Mouse (Mus musculus) midbrain, embryonic 13.5 days (tissue): Measurements from ENCODE around the gene Hoxa1. TPM values are rescaled to one million over a fixed set of nuclear protein-coding genes. Genes with fewer than 3 reads are reported as not detected.

Source experiments
- ATAC-seq: fragments of 200-750 bp; cut with Nextera tagmentation; 2 replicates; pipeline ENCODE4 v1.8.0; 2017; ENCODE audit warnings: mild to moderate bottlenecking, moderate TSS enrichment, moderate library complexity
- H3K27ac ChIP-seq: fragments of 300-500 bp; sonication (generic); 2 replicates; pipeline ENCODE4 v1.5.1; 2015; ENCODE audit warnings: inconsistent platforms, mild to moderate bottlenecking, moderate library complexity
- H3K27me3 ChIP-seq: fragments of 300-500 bp; sonication (generic); 2 replicates; pipeline ENCODE4 v1.6.1; 2015; ENCODE audit warnings: mild to moderate bottlenecking, inconsistent platforms
- H3K36me3 ChIP-seq: fragments of 300-500 bp; sonication (generic); 2 replicates; pipeline ENCODE4 v1.6.1; 2015; ENCODE audit warnings: mild to moderate bottlenecking, inconsistent platforms
- H3K4me1 ChIP-seq: fragments of 300-500 bp; sonication (generic); replicated peaks from 2 replicates; pipeline ENCODE4 v1.6.1; 2015; ENCODE audit warnings: inconsistent platforms
- H3K4me2 ChIP-seq: fragments of 300-500 bp; sonication (generic); replicated peaks from 2 replicates; pipeline ENCODE4 v1.6.1; 2015; ENCODE audit warnings: moderate library complexity, mild to moderate bottlenecking, inconsistent platforms
- H3K4me3 ChIP-seq: fragments of 300-500 bp; sonication (generic); replicated peaks from 2 replicates; pipeline ENCODE4 v1.5.1; 2015; ENCODE audit warnings: mild to moderate bottlenecking, inconsistent platforms
- H3K9ac ChIP-seq: fragments of 300-500 bp; sonication (generic); replicated peaks from 2 replicates; pipeline ENCODE4 v1.6.1; 2015; ENCODE audit warnings: mild to moderate bottlenecking, inconsistent platforms
- H3K9me3 ChIP-seq: fragments of 300-500 bp; sonication (generic); 2 replicates; pipeline ENCODE4 v1.6.1; 2016; ENCODE audit warnings: mild to moderate bottlenecking, inconsistent platforms
- WGBS: fragments of 180-500 bp; shearing (Covaris S2); methylation state at CpG from one replicate; pipeline ENCODE4 v1.1.7; 2015; 5-methylcytosine and 5-hydroxymethylcytosine counted together
- polyA plus RNA-seq: library from polyadenylated mRNA; unstranded; fragments of >200 nt; fragmentation: Nextera tagmentation; extraction: Ambion mirVana; gene quantifications from 2 replicates; pipeline ENCODE4 v1.2.1, GENCODE M21; 2015

Hoxa1 gene
- polyA plus RNA-seq, 1 experiment from 2014 or later = 0.07 TPM

GRCm38 (mm10) chr6:52167176-52167575 is 9.1 kb upstream of the Hoxa1 start:
- Histone ChIP-seq H3K27me3 (peaks cover 97% of the 10 kb centered on the region), H3K9ac (no peak overlapping the region), H3K4me3 (no peak overlapping the region), H3K27ac (no peak overlapping the region), H3K4me2 (no peak overlapping the region), H3K4me1 (no peaks in the 10 kb centered on the region), H3K9me3 (no peaks in the 10 kb centered on the region), H3K36me3 (no peaks in the 10 kb centered on the region)
- 6% methylated on average over 1 of the region's 1 CpGs for WGBS
- no peak for ATAC-seq

DNA sequence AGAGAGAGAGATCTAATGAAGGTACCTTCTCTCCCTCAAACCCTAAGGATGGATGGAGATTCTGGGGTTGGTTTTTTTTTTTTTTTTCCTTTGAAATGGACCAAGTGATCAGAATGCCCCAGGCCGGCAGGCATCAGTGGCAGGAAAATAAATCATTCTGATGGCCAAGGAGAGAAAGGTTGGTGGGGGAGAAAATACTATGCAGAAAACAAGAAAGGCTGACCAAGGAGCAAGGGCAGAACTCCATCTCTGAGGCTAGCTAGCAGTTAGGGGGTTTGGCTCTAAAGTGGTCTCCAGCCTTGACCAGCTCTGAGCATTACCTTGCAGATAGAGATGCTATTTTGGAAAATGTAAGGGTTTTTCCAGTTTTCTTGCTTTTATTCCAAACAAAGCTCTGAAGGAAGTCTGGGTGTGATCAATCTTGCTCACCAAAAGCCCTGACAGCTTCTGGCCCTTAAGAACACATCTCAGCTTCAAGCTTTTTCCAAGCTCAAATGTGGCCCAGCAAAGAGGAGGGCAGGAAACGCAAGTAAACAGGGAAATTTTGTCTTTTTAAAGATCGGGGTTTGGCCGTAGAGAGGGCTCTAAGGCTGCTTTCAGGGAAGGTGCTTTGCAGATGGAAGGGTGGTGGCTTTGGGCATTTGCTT is 8.4 kb upstream of the Hoxa1 start:
- Histone ChIP-seq H3K9ac (no peak overlapping the region), H3K9me3 (no peaks in the 10 kb centered on the region), H3K4me2 (no peak overlapping the region), H3K27me3 (peaks cover 97% of the 10 kb centered on the region), H3K27ac (no peak overlapping the region), H3K4me3 (no peak overlapping the region), H3K4me1 (no peaks in the 10 kb centered on the region), H3K36me3 (no peaks in the 10 kb centered on the region)
- WGBS = 2% methylated on average over 4 of the region's 4 CpGs
- ATAC-seq = no peak

DNA sequence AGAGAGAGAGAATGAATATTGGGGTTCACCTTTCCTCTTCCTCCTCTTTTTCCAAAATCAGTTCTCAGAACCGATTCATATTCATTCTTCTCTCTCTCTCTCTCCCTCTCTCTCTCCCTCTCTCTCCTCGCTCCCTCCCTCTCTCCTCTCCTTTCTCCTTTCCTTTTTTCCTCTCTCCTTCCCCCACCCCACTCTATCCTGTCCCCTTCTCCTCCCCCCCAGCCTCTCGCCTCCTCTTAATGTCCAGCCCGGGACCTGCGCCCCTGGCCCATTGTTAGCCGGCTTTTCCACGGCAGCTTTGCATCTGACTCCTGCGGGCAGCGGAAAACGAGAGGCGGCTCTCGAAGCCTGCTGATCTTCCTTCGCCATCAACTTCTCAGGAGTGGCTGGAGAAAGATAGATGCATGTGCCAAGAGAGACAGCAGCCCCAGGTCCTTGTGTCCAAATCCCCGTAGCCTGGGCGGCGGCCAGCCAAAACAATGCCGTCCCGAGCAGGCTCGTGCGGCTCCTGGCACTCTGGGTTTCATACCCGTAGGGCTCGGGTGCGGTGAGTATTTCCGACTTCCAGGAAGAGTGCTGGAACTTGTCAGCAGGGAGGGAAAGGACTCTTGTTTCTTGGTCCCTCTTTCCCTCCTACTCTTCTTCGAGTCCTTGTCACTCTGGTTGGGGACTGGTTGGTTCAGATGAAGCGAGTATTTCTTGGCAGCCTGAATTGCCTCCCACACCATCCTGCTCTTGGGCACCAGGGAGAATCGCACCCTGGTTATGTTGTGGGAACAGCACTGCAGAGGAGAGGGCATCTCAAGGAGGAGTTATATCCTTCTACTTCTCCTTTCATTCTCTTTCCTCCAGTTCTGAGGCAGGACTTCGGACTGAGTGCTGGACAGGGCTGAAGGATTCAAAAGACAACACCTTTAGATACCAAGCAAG is 7.6 kb upstream of the Hoxa1 start:
- H3K27ac ChIP-seq = no peak overlapping the region

DNA sequence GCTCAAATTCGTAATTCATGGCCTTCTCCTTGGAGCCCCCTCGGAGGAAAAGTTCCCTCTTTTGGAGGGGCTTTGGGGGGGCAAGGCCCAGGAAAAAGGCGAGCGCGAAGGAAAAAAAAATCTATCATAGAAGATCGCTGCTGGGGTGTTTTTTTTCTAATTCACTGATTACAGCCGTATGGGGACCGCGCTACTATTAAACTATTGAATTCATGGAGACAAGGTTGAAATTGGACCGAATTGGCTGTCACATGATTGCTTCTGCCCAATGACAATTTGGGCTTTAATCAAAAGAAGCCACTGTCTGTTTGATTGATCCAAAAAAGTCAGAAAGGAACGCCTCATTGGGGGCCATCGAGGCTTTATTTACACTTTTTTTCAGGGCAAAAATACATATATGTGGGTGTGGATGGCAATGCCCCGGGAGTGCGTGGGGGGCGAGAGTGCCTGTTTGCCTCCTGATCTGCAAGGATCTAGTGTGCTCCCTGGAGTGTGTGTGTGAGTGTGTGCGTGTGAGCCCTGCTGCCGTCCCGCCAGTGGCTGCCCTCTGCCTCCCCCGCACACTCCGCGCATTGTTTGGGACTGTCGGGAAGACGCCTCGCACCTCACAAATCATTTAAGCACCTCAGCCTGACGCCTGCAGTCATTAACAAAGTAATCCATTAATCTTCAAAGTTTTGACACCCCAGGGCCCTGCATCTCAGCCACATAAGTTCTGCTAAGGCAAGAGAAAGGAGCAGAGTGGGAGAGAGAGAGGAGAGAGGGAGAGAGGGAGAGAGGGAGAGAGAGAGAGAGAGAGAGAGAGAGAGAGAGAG is 6.7 kb upstream of the Hoxa1 start, which contains the start of gene Hoxa2:
Hoxa2 (minus strand) TSS at position 206 of the 815 bp plus-strand sequence.
- H3K4me1 ChIP-seq = no peaks in the 10 kb centered on the region
- no peaks in the 10 kb centered on the region for H3K36me3 ChIP-seq
- no peak for ATAC-seq
- H3K27ac ChIP-seq = no peak within 1 kb of the TSS
- H3K9me3 ChIP-seq = no peaks in the 10 kb centered on the region
- WGBS = 0% methylated on average over 25 of the region's 25 CpGs
- H3K4me2 ChIP-seq = no peak within 1 kb of the TSS
- peaks cover 96% of the 10 kb centered on the region for H3K27me3 ChIP-seq
- H3K4me3 ChIP-seq = 0 out of 2 replicates have a peak within 1 kb of the TSS, but pooled peaks have one; percentile 4
- no peak within 1 kb of the TSS for H3K9ac ChIP-seq

More for the DNA sequence above, 7.6 kb upstream of the Hoxa1 start:
- WGBS = under 1% methylated on average over 28 of the region's 28 CpGs
- H3K4me3 ChIP-seq = no peak overlapping the region
- H3K4me2 ChIP-seq = no peak overlapping the region
- ATAC-seq = no peak
- H3K9ac ChIP-seq = no peak overlapping the region
- H3K27me3 ChIP-seq = peaks cover 96% of the 10 kb centered on the region
- H3K4me1 ChIP-seq = no peaks in the 10 kb centered on the region
- no peaks in the 10 kb centered on the region for H3K36me3 ChIP-seq
- no peaks in the 10 kb centered on the region for H3K9me3 ChIP-seq

DNA sequence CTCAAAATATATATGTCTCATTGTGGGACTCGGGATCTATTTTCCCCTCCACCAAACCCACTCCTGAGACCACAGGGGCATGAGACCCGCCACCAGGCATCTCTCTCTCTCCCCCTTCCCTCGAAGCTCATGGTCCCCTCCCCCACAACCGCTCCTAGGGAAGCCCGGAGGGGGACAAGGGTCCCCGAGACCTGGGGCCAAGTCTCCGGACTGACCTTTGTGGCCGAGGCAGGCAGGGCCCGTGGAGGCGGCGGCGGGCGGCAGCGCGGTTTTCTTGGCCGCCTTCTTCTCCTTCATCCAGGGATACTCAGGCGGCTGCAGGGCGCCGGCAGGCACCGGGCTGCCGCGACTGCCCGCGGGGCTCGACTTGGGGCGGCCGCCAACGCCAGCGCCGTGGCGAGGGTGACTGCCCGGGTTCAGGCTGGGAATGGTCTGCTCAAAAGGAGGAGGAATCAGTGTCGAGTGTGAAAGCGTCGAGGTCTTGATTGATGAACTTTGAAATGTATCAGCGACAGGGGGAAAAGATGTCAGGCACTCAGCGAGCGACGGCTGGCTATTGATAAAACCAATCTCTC is 6.0 kb upstream of the Hoxa1 start:
- ATAC-seq = no peak
- no peak overlapping the region for H3K9ac ChIP-seq

GRCm38 (mm10) chr6:52163366-52164031 is 5.4 kb upstream of the Hoxa1 start:
- no peak overlapping the region for H3K27ac ChIP-seq
- H3K9me3 ChIP-seq = no peaks in the 10 kb centered on the region
- WGBS = 0% methylated on average over 17 of the region's 17 CpGs
- no peak overlapping the region for H3K4me3 ChIP-seq
- ATAC-seq = no peak
- peaks cover 98% of the 10 kb centered on the region for H3K27me3 ChIP-seq
- no peak overlapping the region for H3K9ac ChIP-seq
- H3K36me3 ChIP-seq = no peaks in the 10 kb centered on the region
- peaks cover 4% of the 10 kb centered on the region for H3K4me1 ChIP-seq
- H3K4me2 ChIP-seq = no peak overlapping the region

More for the DNA sequence above, 6.0 kb upstream of the Hoxa1 start:
- H3K27ac ChIP-seq = no peak overlapping the region
- no peaks in the 10 kb centered on the region for H3K4me1 ChIP-seq
- H3K9me3 ChIP-seq = no peaks in the 10 kb centered on the region
- H3K27me3 ChIP-seq = peaks cover 97% of the 10 kb centered on the region
- H3K4me3 ChIP-seq = 0 out of 2 replicates have a peak overlapping the region, but pooled peaks have one; percentile 4
- no peaks in the 10 kb centered on the region for H3K36me3 ChIP-seq
- H3K4me2 ChIP-seq = no peak overlapping the region
- WGBS = under 1% methylated on average over 37 of the region's 39 CpGs

GRCm38 (mm10) chr6:52162611-52163365 is 4.7 kb upstream of the Hoxa1 start:
- no peaks in the 10 kb centered on the region for H3K9me3 ChIP-seq
- H3K4me1 ChIP-seq = peaks cover 10% of the 10 kb centered on the region
- WGBS = under 1% methylated on average over 14 of the region's 14 CpGs
- H3K27ac ChIP-seq = no peak overlapping the region
- peaks cover 98% of the 10 kb centered on the region for H3K27me3 ChIP-seq
- H3K9ac ChIP-seq = no peak overlapping the region
- H3K36me3 ChIP-seq = no peaks in the 10 kb centered on the region
- no peak overlapping the region for H3K4me3 ChIP-seq
- no peak for ATAC-seq
- H3K4me2 ChIP-seq = no peak overlapping the region

DNA sequence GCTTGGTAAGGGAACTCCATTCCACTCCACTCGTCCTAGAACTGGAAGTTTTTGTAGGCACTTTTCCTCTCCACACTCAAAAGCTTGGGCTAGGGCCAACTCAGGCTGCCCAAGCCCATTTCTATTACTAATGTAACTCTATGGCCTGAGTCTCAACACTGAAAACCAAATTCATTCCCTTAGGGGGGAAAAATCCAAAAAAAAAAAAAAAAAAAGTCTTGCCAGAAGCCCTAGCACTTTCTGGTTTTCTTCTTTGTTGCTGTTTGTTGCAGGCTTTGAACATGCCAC is 3.9 kb upstream of the Hoxa1 start:
- H3K27me3 ChIP-seq = peaks cover 98% of the 10 kb centered on the region
- H3K27ac ChIP-seq = no peak overlapping the region
- no peak overlapping the region for H3K4me2 ChIP-seq
- ATAC-seq = no peak
- H3K36me3 ChIP-seq = no peaks in the 10 kb centered on the region
- peaks cover 10% of the 10 kb centered on the region for H3K4me1 ChIP-seq
- H3K9me3 ChIP-seq = no peaks in the 10 kb centered on the region
- H3K9ac ChIP-seq = no peak overlapping the region
- WGBS = 3% methylated on average over 1 of the region's 1 CpGs
- no peak overlapping the region for H3K4me3 ChIP-seq

DNA sequence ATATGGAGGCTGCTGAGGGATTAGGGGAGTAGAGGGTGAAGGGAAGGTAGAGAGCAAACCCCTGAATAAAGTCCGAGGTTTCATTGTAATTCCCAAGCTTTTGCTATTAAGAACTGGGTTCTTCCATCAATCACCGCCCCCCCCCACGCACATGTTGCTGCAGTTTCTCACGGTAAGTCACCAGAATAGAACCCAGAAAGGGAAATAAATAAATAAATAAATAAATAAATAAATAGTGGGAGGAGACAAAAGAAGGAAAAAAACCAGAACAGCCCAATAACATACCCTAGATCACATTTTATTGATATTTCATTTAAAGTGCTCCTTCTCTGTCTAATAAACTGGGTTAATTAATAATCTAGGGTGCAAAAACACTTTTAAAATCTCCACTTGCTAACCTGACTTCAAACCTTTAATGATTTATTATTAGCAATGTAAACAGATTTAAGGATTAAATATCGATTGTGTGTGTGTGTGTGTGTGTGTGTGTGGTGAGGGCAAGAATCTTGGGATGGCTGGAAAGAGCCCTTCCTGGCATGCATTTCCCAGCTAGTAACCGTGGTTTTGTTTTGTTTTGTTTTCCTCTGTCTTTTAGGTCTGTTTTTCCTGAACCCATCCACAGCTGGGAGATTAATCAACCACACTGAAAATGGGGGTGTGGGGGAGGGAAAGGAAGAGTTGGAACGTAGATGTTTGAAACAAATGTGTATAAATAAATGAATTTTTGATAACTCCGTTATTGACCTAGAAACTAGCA is 3.4 kb upstream of the Hoxa1 start:
- no peak overlapping the region for H3K27ac ChIP-seq
- no peak overlapping the region for H3K4me2 ChIP-seq
- no peaks in the 10 kb centered on the region for H3K9me3 ChIP-seq
- no peak for ATAC-seq
- no peak overlapping the region for H3K9ac ChIP-seq
- H3K27me3 ChIP-seq = peaks cover 98% of the 10 kb centered on the region
- H3K36me3 ChIP-seq = no peaks in the 10 kb centered on the region
- WGBS = under 1% methylated on average over 8 of the region's 8 CpGs
- H3K4me3 ChIP-seq = no peak overlapping the region
- peaks cover 10% of the 10 kb centered on the region for H3K4me1 ChIP-seq

DNA sequence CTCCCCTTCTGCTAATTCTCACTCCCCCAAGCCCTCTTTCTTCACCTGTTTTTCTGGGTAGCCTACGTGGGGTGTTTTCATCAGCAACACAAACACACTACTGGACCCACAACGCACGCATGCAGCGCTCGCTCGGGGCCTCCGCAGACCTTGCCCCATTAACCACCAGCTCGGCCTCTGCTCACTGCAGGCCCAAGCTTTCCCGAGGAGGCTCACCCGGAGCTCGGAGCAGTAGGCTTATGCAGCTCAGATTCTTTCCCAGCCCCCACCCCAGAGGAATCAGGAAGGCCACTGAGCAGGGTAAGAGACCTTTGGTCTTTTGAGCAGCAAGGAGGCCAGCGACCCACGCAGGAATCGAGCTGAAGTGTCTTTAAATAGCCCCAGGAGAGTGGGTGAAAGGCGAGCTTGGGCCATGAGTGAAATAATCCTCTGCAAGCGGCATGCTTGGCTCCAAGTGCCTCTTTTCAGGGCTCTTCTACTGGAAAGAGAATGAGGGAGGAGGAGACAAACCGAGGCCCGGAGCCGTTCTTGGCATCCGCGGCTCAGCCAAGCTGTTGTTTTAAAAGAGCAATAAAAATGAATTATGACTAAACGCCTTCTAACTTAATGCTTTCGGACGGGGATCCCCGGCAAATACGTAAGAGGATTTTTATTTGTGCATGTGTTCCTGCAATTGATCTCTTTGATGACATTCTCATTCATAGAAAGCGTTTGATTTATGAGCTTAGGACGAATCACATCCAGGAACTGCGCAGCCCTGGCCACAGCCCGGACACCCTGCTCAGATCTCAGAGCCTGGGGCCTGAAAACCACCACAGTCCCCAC is 2.6 kb upstream of the Hoxa1 start:
- Histone ChIP-seq H3K36me3 (no peaks in the 10 kb centered on the region), H3K9me3 (no peaks in the 10 kb centered on the region), H3K27ac (no peak overlapping the region), H3K9ac (no peak overlapping the region), H3K4me2 (no peak overlapping the region), H3K4me3 (no peak overlapping the region), H3K4me1 (peaks cover 10% of the 10 kb centered on the region), H3K27me3 (peaks cover 98% of the 10 kb centered on the region)
- ATAC-seq = no peak
- 1% methylated on average over 30 of the region's 30 CpGs for WGBS
